Mouse (Mus musculus) thymus, adult 2 months (tissue): Measurements from ENCODE around the gene Fam210b.

Experiments used
- CTCF ChIP-seq: fragments of 200-500 bp; IDR thresholded peaks from 2 replicates; pipeline ENCODE4 v1.5.1; 2012; ENCODE audit warnings: mild to moderate bottlenecking, control low read depth, low read length, moderate library complexity, borderline replicate concordance; ENCODE audit not compliant: control insufficient read depth, poor library complexity, insufficient read depth; ENCODE audit errors: extremely low read depth
- POLR2A ChIP-seq: fragments of 200-500 bp; IDR thresholded peaks from 2 replicates; pipeline ENCODE4 v1.6.1; 2012; ENCODE audit warnings: mild to moderate bottlenecking, low read length, control low read depth, moderate library complexity; ENCODE audit not compliant: control insufficient read depth, poor library complexity, insufficient read depth; ENCODE audit errors: extremely low read depth

- TF ChIP-seq POLR2A (no peak), CTCF (no peak)
Observed at GRCm38 (mm10) chr2:172311731-172312130, 33.6 kb upstream of the Fam210b start.
